Mouse (Mus musculus) myocyte (in vitro differentiated cells): ENCODE results near the gene Sh3gl3. TPM values are rescaled to one million over a fixed set of nuclear protein-coding genes. Genes with fewer than 3 reads are reported as not detected.

Experiments used
- H3K27me3 ChIP-seq: one replicate; pipeline ENCODE4 v1.6.1; 2011; ENCODE audit not compliant: control insufficient read depth, insufficient read depth, insufficient read length
- H3K36me3 ChIP-seq: one replicate; pipeline ENCODE4 v1.6.1; 2011; ENCODE audit not compliant: control insufficient read depth, insufficient read depth
- H3K4me2 ChIP-seq: one replicate; pipeline ENCODE4 v1.6.1; 2011; ENCODE audit warnings: low read depth, control low read depth
- H3K4me3 ChIP-seq: one replicate; pipeline ENCODE4 v1.5.1; 2011; ENCODE audit warnings: mild to moderate bottlenecking, control low read depth, moderate library complexity
- H3K79me2 ChIP-seq: one replicate; pipeline ENCODE4 v1.6.1; 2011; ENCODE audit not compliant: control insufficient read depth, insufficient read depth
- H3ac ChIP-seq: one replicate; pipeline ENCODE4 v1.6.1; 2011; ENCODE audit not compliant: control insufficient read depth, insufficient read length
- CEBPB ChIP-seq: IDR thresholded peaks from 2 replicates; pipeline ENCODE4 v1.6.1; 2011; ENCODE audit warnings: mild to moderate bottlenecking, moderate library complexity; ENCODE audit not compliant: poor library complexity, insufficient read depth, severe bottlenecking
- E2F4 ChIP-seq: IDR thresholded peaks from one replicate; pipeline ENCODE4 v1.6.1; 2011; ENCODE audit warnings: mild to moderate bottlenecking, control low read depth, moderate library complexity; ENCODE audit not compliant: insufficient read depth
- MAX ChIP-seq: IDR thresholded peaks from one replicate; pipeline ENCODE4 v1.6.1; 2011; ENCODE audit warnings: low read depth, mild to moderate bottlenecking, control low read depth
- MYOD1 ChIP-seq, 3 experiments: IDR thresholded peaks; one replicate each; pipeline ENCODE4 v1.6.1; 2011; ENCODE audit warnings: control low read depth in 2 of 3, low read depth in 2 of 3, mild to moderate bottlenecking in 2 of 3, moderate library complexity in 1 of 3; ENCODE audit not compliant: insufficient read length in 2 of 3, control insufficient read depth in 1 of 3
- MYOG ChIP-seq, 3 experiments: IDR thresholded peaks; one replicate each; pipeline ENCODE4 v1.6.1; 2011; ENCODE audit warnings: control low read depth in 2 of 3, low read depth in 2 of 3, mild to moderate bottlenecking in 2 of 3; ENCODE audit not compliant: insufficient read length in 2 of 3, control insufficient read depth in 1 of 3, insufficient read depth in 1 of 3
- POLR2A ChIP-seq: IDR thresholded peaks from one replicate; pipeline ENCODE4 v1.6.1; 2011; ENCODE audit warnings: low read depth, mild to moderate bottlenecking, control low read depth, moderate library complexity; ENCODE audit not compliant: insufficient read length
- POLR2AphosphoS2 ChIP-seq: IDR thresholded peaks from one replicate; pipeline ENCODE4 v1.6.1; 2011; ENCODE audit warnings: low read depth, control low read depth; ENCODE audit not compliant: insufficient read length
- REST ChIP-seq: IDR thresholded peaks from one replicate; pipeline ENCODE4 v1.6.1; 2011; ENCODE audit warnings: mild to moderate bottlenecking, control low read depth, moderate library complexity; ENCODE audit not compliant: insufficient read depth, insufficient read length
- SRF ChIP-seq: IDR thresholded peaks from one replicate; pipeline ENCODE4 v1.6.1; 2011; ENCODE audit warnings: low read depth; ENCODE audit not compliant: control insufficient read depth, insufficient read length
- TCF12 ChIP-seq: IDR thresholded peaks from one replicate; pipeline ENCODE4 v1.6.1; 2011; ENCODE audit warnings: mild to moderate bottlenecking, control low read depth; ENCODE audit not compliant: poor library complexity, insufficient read depth, severe bottlenecking
- TCF3 ChIP-seq: IDR thresholded peaks from one replicate; pipeline ENCODE4 v1.6.1; 2011; ENCODE audit warnings: low read depth, control low read depth; ENCODE audit not compliant: insufficient read length
- USF1 ChIP-seq: IDR thresholded peaks from one replicate; pipeline ENCODE4 v1.6.1; 2011; ENCODE audit warnings: low read depth, mild to moderate bottlenecking, control low read depth, moderate library complexity
- polyA plus RNA-seq: library from polyadenylated mRNA; unstranded; fragments of >200 nt; fragmentation: generic; extraction: Trizol; gene quantifications from one replicate; pipeline ENCODE4 v1.2.1, GENCODE M21; 2012; ENCODE audit warnings: missing spikeins

Gene Sh3gl3
- polyA plus RNA-seq, 1 experiment = 1.1 TPM

- H3ac ChIP-seq = no peak overlapping the region
These were observed 102.0 kb downstream of the Sh3gl3 start for GRCm38 (mm10) chr7:82275529-82276204.

GRCm38 (mm10) chr7:82282011-82282410 is 108.4 kb downstream of the Sh3gl3 start:
- no peaks in the 10 kb centered on the region for H3K27me3 ChIP-seq
- no peak for TF ChIP-seq REST
- no peak overlapping the region for H3K4me2 ChIP-seq
- no peaks in the 10 kb centered on the region for H3K36me3 ChIP-seq
- H3ac ChIP-seq = no peak overlapping the region
- H3K4me3 ChIP-seq = no peak overlapping the region
- H3K79me2 ChIP-seq = no peaks in the 10 kb centered on the region

More at GRCm38 (mm10) chr7:82275529-82276204, 102.0 kb downstream of the Sh3gl3 start:
- Histone ChIP-seq H3K4me3 (no peak overlapping the region), H3K27me3 (no peaks in the 10 kb centered on the region), H3K79me2 (no peaks in the 10 kb centered on the region), H3K4me2 (peak overlapping the region; percentile 12), H3K36me3 (no peaks in the 10 kb centered on the region)
- TF ChIP-seq MAX (no peak), POLR2A (no peak), REST (peak; percentile 11), MYOD1 (IDR thresholded peaks at IDR 0.05; ENCODE audit: control insufficient read depth in 1 of 3, insufficient read length in 2 of 3, low read depth in 2 of 3) (peak in 1 of 3 experiments; percentile 14)

DNA sequence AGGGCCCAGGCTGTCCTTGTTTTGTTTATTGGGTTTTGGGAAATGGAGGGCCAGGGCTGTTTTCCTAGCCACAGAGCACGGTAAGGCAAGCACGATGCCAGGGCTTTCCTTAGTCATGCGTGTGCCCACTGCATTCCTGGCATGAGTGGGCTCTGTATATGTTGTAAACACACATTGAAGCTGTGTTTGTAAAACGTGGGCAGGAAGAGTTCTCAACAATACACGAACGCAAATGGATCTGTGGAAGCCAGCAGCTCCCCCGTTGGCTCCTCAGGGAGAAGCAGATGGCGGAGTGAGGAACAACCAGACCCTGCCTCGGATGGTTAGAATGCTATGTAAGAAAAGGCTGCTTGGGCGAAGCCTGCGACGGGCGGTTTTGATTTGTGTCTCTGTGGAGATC is 108.8 kb downstream of the Sh3gl3 start:
- Histone ChIP-seq H3K4me2 (no peak overlapping the region), H3K36me3 (no peaks in the 10 kb centered on the region), H3K79me2 (no peaks in the 10 kb centered on the region), H3ac (no peak overlapping the region), H3K27me3 (no peaks in the 10 kb centered on the region), H3K4me3 (no peak overlapping the region)
- TF ChIP-seq POLR2A (no peak), TCF12 (no peak)

- no peaks in the 10 kb centered on the region for H3K36me3 ChIP-seq
- H3K4me2 ChIP-seq = no peak overlapping the region
- H3K4me3 ChIP-seq = no peak overlapping the region
- TF ChIP-seq MYOG (IDR thresholded peaks at IDR 0.05; ENCODE audit: control insufficient read depth in 1 of 3, insufficient read depth in 1 of 3, insufficient read length in 2 of 3, low read depth in 2 of 3) = no peak
- TF ChIP-seq E2F4 = no peak
- no peak for TF ChIP-seq POLR2AphosphoS2
- no peak for TF ChIP-seq MYOD1 (IDR thresholded peaks at IDR 0.05; ENCODE audit: control insufficient read depth in 1 of 3, insufficient read length in 2 of 3, low read depth in 2 of 3)
- TF ChIP-seq SRF = no peak
- TF ChIP-seq POLR2A = no peak
- no peak for TF ChIP-seq REST
- TF ChIP-seq MAX = no peak
- no peak for TF ChIP-seq TCF3
- TF ChIP-seq TCF12 = no peak
- no peak for TF ChIP-seq USF1
- TF ChIP-seq CEBPB = no peak
- no peak overlapping the region for H3ac ChIP-seq
- H3K27me3 ChIP-seq = no peaks in the 10 kb centered on the region
- H3K79me2 ChIP-seq = no peaks in the 10 kb centered on the region
These were observed 113.6 kb downstream of the Sh3gl3 start for GRCm38 (mm10) chr7:82287242-82287641.

DNA sequence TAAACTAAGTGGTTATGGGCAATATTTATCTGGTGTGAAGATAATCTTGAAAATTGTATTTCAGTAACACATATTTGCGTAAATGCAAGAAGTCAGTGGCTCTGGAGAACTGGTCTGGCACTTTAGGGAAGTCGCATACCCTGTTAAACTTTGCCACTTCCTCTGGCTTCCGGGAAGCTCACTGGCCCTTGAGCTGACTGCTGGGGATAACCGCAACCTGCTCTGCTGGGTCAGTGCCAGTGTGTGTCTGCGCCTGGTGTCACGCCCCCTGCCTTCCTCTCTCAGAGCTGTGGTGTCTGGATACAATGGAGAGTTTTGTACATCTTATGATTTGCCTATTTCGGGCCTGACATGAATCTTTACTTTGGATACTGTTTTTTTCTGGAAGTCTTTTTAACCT is 119.8 kb downstream of the Sh3gl3 start:
- Histone ChIP-seq H3K36me3 (no peaks in the 10 kb centered on the region), H3K4me2 (no peak overlapping the region), H3K27me3 (no peaks in the 10 kb centered on the region), H3K79me2 (no peaks in the 10 kb centered on the region), H3ac (no peak overlapping the region), H3K4me3 (no peak overlapping the region)
- TF ChIP-seq SRF = no peak
- no peak for TF ChIP-seq E2F4
- TF ChIP-seq POLR2AphosphoS2 = no peak
- TF ChIP-seq MYOG (IDR thresholded peaks at IDR 0.05; ENCODE audit: control insufficient read depth in 1 of 3, insufficient read depth in 1 of 3, insufficient read length in 2 of 3, low read depth in 2 of 3) = no peak
- no peak for TF ChIP-seq USF1
- no peak for TF ChIP-seq TCF3
- no peak for TF ChIP-seq CEBPB
- TF ChIP-seq REST = no peak

- Histone ChIP-seq H3K4me2 (no peak overlapping the region), H3K36me3 (no peaks in the 10 kb centered on the region), H3K27me3 (no peaks in the 10 kb centered on the region), H3K4me3 (no peak overlapping the region), H3ac (no peak overlapping the region), H3K79me2 (no peaks in the 10 kb centered on the region)
- TF ChIP-seq TCF12 (no peak), POLR2AphosphoS2 (no peak), E2F4 (no peak), SRF (no peak)
These were observed 120.4 kb downstream of the Sh3gl3 start for GRCm38 (mm10) chr7:82294083-82294482.
